Mouse (Mus musculus): ENCODE measurements around the gene Gm21969. TPM values are rescaled to one million over a fixed set of nuclear protein-coding genes. Genes with fewer than 3 reads are reported as not detected.
A peak's percentile ranks its signal among the peaks of the same experiment; 100 is the strongest.

The Gm21969 gene
- polyA plus RNA-seq (2015; fragmentation: Nextera tagmentation; extraction: Ambion mirVana), result not detected in 2 replicates

GRCm38 (mm10) chr4:139602357-139603244 lies at the start of gene Gm21969:
TSS of gene Gm21969 (plus strand) at chr4:139603186.
- ATAC-seq (replicated peaks), result no peak
- H3K4me1 ChIP-seq, result peaks cover 18% of the 10 kb centered on the region
- H3K4me2 ChIP-seq (replicated peaks), result no peak within 1 kb of the TSS

DNA sequence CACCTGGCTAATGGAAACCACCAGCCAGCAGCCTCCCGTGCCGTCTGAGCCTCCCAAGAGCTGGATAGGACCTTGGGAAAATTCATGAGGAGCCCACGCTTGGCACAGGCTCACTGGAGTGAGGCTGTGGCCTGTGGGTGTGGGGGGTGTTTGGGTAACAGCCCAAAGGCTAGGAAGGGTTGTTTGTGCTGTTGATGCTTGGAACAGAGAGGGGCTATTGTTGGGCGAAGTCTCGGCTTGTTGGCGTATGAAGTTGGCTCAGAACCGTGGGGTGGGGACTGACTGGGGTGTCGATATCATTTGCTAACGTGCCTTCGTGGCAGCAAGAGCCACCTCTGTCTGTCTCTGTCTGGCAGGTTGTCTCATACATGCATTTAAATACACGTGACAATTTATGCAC lies 47.8 kb upstream of the Gm21969 start:
- Histone ChIP-seq H3K4me1 (no peaks in the 10 kb centered on the region), H3K27me3 (no peaks in the 10 kb centered on the region), H3K4me3 (no peak overlapping the region), H3K9me3 (no peaks in the 10 kb centered on the region), H3K27ac (replicated peaks) (no peak overlapping the region), H3K9ac (replicated peaks) (no peak overlapping the region), H3K36me3 (no peaks in the 10 kb centered on the region), H3K4me2 (replicated peaks) (no peak overlapping the region)
- ATAC-seq (replicated peaks), result no peak
- WGBS, result 81% methylated on average over 11 of the region's 11 CpGs

More at GRCm38 (mm10) chr4:139602357-139603244, at the start of gene Gm21969:
- Histone ChIP-seq H3K9me3 (no peaks in the 10 kb centered on the region), H3K36me3 (peaks cover 6% of the 10 kb centered on the region; the same call in 1 of the 2 replicates), H3K9ac (replicated peaks) (no peak within 1 kb of the TSS), H3K27me3 (no peaks in the 10 kb centered on the region), H3K27ac (replicated peaks) (no peak within 1 kb of the TSS), H3K4me3 (no peak within 1 kb of the TSS)
- 51% methylated on average over 14 of the region's 14 CpGs for WGBS

DNA sequence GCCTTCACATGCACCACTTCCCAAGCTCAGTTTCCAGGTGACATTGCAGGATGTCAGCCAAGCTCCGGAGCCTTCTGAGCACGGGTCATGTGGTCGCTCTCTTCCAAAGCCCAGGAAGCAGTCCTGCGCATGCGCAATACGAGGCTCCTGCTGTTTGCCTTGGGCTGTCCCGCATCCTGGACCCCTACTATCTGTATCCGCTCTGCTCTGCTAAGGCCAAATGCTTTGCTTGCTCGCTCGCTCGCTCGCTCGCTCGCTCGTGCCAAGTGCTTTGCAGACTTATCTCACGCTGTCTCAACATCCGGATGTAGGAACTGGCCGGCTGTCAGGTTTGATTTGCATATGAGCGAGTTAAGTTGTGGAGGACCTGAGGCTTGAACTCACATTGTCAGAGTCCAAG lies 47.0 kb upstream of the Gm21969 start:
- no peaks in the 10 kb centered on the region for H3K36me3 ChIP-seq
- H3K27me3 ChIP-seq, result no peaks in the 10 kb centered on the region
- no peaks in the 10 kb centered on the region for H3K9me3 ChIP-seq
- no peak overlapping the region for H3K4me3 ChIP-seq
- no peak overlapping the region for H3K27ac ChIP-seq (replicated peaks)
- no peaks in the 10 kb centered on the region for H3K4me1 ChIP-seq
- ATAC-seq (replicated peaks), result no peak
- H3K4me2 ChIP-seq (replicated peaks), result no peak overlapping the region
- no peak overlapping the region for H3K9ac ChIP-seq (replicated peaks)
- 72% methylated on average over 19 of the region's 19 CpGs for WGBS

- Histone ChIP-seq H3K27me3 (no peaks in the 10 kb centered on the region), H3K9ac (replicated peaks) (no peak overlapping the region), H3K4me1 (no peaks in the 10 kb centered on the region), H3K36me3 (no peaks in the 10 kb centered on the region), H3K27ac (replicated peaks) (no peak overlapping the region), H3K9me3 (no peaks in the 10 kb centered on the region), H3K4me2 (replicated peaks) (no peak overlapping the region), H3K4me3 (no peak overlapping the region)
- WGBS, result 83% methylated on average over 15 of the region's 15 CpGs
- ATAC-seq (replicated peaks), result no peak
Observed at GRCm38 (mm10) chr4:139568361-139568760, 34.6 kb upstream of the Gm21969 start.

DNA sequence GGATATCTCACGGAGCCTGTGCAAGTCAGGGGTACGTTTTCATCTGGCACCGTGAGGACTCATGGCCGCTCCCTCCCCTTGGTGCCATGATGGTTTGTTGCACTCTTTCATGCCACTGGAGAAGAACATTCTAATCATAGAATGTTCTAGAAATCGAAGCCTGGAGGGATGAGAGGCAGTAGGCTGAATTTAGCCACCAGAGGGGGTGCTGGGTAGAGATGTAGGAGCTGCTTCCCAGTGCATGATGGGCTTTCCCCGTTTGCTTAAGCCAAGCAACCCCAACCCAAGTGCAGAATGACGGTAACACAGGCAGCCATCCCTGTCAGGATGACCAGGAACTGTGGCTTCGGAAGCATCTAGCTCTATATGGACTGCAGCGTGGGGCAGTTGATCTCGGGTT lies 32.2 kb upstream of the Gm21969 start:
- no peak overlapping the region for H3K4me2 ChIP-seq (replicated peaks)
- ATAC-seq (replicated peaks), result no peak
- H3K27me3 ChIP-seq, result no peaks in the 10 kb centered on the region
- no peak overlapping the region for H3K4me3 ChIP-seq
- no peaks in the 10 kb centered on the region for H3K36me3 ChIP-seq
- WGBS, result 81% methylated on average over 10 of the region's 10 CpGs
- H3K9ac ChIP-seq (replicated peaks), result no peak overlapping the region
- H3K9me3 ChIP-seq, result no peaks in the 10 kb centered on the region
- peaks cover 12% of the 10 kb centered on the region for H3K4me1 ChIP-seq
- H3K27ac ChIP-seq (replicated peaks), result no peak overlapping the region

GRCm38 (mm10) chr4:139572928-139573512 lies 30.0 kb upstream of the Gm21969 start:
- no peaks in the 10 kb centered on the region for H3K9me3 ChIP-seq
- no peaks in the 10 kb centered on the region for H3K36me3 ChIP-seq
- H3K4me3 ChIP-seq, result no peak overlapping the region
- no peaks in the 10 kb centered on the region for H3K27me3 ChIP-seq
- no peak overlapping the region for H3K27ac ChIP-seq (replicated peaks)
- 88% methylated on average over 12 of the region's 12 CpGs for WGBS
- H3K4me2 ChIP-seq (replicated peaks), result no peak overlapping the region
- no peak for ATAC-seq (replicated peaks)
- peaks cover 26% of the 10 kb centered on the region for H3K4me1 ChIP-seq
- no peak overlapping the region for H3K9ac ChIP-seq (replicated peaks)

DNA sequence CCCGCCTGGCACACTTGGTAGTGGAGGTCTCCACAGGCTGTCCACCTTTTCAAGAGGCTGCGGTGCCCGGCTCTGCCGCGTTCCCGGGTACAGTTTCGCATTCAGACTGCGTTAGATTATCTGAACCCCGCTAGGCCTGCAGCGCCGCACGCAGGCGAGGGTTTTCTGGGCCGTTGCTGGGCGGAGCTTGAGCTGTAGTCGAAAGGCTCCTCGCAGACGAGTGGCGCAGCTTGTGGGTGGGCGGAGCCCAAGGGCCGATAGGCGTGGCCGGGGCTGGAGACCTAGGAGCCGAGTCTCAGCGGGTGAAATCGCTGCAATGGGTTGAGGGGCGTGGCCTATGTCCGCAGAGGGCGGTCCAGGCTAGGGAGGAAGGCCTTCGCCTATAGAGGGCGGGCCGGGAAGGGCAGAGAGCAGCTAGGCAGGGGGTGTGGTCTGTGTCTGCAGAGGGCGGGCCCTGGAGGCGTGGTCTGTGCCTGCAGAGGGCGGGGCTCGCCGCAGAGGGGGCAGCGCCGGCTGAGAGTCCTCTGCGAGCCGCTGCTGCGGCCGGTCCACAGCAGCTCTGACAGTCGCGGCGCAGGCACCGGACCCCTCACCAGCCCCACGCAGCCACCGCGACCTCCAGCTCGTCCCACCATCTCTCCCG lies 28.7 kb upstream of the Gm21969 start:
- WGBS, result under 1% methylated on average over 47 of the region's 52 CpGs
- H3K4me1 ChIP-seq, result peaks cover 26% of the 10 kb centered on the region
- peak overlapping the region; percentile 87 for H3K4me2 ChIP-seq (replicated peaks)
- peak overlapping the region; percentile 69 for H3K4me3 ChIP-seq
- H3K9me3 ChIP-seq, result no peaks in the 10 kb centered on the region
- H3K27me3 ChIP-seq, result no peaks in the 10 kb centered on the region
- H3K9ac ChIP-seq (replicated peaks), result peak overlapping the region; percentile 56
- H3K27ac ChIP-seq (replicated peaks), result peak overlapping the region; percentile 71
- no peaks in the 10 kb centered on the region for H3K36me3 ChIP-seq
- peak; percentile 94 for ATAC-seq (replicated peaks)

DNA sequence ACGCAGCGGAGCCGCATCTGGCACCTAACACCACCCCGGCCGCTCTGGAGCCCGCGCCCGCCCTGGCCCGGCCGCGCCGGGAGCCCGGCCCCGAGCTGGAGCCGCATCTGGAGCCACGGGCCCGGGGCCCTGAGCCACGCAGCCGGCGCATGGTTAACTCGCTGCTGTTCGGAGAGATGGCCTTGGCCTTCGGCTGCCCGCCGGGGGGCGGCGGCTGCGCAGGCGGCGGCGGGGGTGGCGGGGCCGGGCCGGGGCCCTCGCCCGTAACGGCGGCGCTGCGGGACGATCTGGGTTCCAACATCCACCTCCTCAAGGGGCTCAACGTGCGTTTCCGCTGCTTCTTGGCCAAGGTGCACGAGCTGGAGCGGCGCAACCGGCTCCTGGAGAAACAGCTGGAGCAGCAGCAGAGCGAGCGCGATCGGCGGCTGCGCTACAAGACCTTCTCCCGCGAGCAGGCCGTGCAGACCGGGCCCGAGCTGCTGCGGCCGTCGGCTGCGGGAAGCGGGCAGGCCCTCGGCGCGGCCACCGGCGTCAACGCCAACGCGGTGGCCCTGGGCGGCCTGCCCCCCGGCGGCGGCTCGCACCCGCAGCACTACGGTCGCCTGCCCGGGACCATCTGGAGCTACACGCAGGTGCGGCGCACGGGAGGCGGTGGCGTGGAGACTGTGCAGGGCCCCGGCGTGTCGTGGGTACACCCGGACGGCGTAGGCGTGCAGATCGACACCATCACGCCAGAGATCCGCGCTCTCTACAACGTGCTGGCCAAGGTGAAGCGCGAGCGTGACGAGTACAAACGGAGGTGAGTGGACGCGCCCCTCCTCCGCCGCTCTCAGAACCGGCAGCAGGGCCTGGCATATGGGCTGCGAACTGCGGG lies 27.9 kb upstream of the Gm21969 start:
- H3K4me1 ChIP-seq, result peaks cover 26% of the 10 kb centered on the region
- peak; percentile 71 for ATAC-seq (replicated peaks)
- WGBS, result under 1% methylated on average over 109 of the region's 111 CpGs
- H3K27ac ChIP-seq (replicated peaks), result peak overlapping the region; percentile 71
- peak overlapping the region; percentile 69 for H3K4me3 ChIP-seq
- H3K27me3 ChIP-seq, result no peaks in the 10 kb centered on the region
- no peaks in the 10 kb centered on the region for H3K36me3 ChIP-seq
- H3K9me3 ChIP-seq, result no peaks in the 10 kb centered on the region
- H3K9ac ChIP-seq (replicated peaks), result peak overlapping the region; percentile 56
- H3K4me2 ChIP-seq (replicated peaks), result peak overlapping the region; percentile 87

DNA sequence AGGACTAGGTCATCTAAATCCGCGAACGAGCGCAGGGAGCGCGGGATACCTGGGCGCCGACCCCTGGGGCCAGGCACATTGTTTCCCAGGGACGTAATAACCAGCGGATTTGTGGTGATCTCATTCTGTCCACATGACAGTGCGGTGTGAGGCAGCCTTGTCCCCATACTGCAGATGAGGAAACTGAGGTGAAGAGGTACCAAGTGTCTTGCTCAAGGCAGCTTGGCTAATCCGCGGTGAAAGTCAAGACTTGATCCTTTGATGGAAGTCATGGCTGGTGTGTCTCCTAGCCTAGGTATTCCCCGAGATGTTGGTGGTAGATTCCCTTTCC lies 27.3 kb upstream of the Gm21969 start:
- WGBS, result 10% methylated on average over 14 of the region's 14 CpGs
- Histone ChIP-seq H3K4me3 (peak overlapping the region; percentile 69), H3K9me3 (no peaks in the 10 kb centered on the region), H3K36me3 (no peaks in the 10 kb centered on the region), H3K27ac (replicated peaks) (peak overlapping the region; percentile 71; the same call in 1 of the 2 replicates), H3K4me2 (replicated peaks) (peak overlapping the region; percentile 87), H3K9ac (replicated peaks) (peak overlapping the region; percentile 56), H3K4me1 (peaks cover 29% of the 10 kb centered on the region), H3K27me3 (no peaks in the 10 kb centered on the region)
- no peak for ATAC-seq (replicated peaks)

DNA sequence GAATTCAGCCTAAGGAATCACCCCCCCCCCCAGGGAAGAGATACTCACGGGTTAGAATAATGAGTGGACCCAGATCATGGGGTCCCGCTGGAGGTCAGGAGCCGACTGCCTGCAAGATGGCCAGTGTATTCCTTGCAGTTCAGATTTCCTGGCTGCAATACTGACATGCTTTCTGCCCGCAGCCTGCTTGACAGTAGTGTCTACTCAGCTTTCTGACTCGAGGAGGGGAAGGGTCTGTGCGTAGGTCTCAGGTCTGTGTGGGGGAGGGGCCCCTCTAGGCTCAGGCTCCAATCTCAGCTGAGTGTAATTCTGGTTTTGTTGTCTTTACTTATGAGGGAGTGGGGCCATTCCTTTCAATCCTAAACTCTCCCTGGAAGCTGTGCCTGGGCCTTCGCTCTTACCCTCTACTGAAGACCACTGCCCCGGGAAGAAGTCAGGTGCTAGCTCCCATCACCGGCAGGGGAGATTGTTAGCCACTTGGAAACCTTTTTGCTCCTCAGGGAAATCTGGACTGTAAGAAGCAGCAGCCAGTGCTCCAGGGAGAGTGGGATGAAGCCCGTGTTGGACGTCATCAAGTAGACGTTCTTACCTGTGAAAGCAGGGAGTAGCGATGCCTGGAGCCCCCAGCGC lies 26.6 kb upstream of the Gm21969 start:
- H3K27ac ChIP-seq (replicated peaks), result no peak overlapping the region
- H3K36me3 ChIP-seq, result no peaks in the 10 kb centered on the region
- peak overlapping the region; percentile 69 for H3K4me3 ChIP-seq
- H3K27me3 ChIP-seq, result no peaks in the 10 kb centered on the region
- WGBS, result 62% methylated on average over 14 of the region's 14 CpGs
- H3K4me2 ChIP-seq (replicated peaks), result peak overlapping the region; percentile 87
- H3K9me3 ChIP-seq, result no peaks in the 10 kb centered on the region
- 0 out of 2 replicates have a peak overlapping the region, but pooled peaks have one; percentile 22 for H3K9ac ChIP-seq (replicated peaks)
- H3K4me1 ChIP-seq, result peaks cover 36% of the 10 kb centered on the region
- ATAC-seq (replicated peaks), result no peak

DNA sequence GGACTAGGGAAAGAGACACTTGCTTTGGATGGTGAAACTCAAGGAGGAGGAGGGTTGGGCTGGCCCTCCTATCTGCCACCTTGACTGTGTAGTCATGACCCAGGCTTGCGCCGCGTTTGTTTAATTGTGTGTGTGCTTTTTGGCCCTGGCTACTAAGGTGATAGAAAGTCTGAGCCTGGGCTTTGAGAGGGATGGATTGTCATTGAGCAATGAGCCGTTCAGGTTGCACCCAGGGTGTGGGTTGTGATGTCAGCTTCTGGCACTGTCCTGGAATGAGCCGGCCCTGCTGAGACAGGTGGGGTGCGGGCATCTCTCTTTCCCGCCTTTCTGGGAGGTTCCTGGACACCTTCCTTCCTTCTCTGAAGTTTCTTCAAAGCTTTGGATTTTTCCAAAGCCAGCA lies 26.0 kb upstream of the Gm21969 start:
- ATAC-seq (replicated peaks), result no peak
- peaks cover 41% of the 10 kb centered on the region for H3K4me1 ChIP-seq
- H3K27ac ChIP-seq (replicated peaks), result no peak overlapping the region
- H3K9me3 ChIP-seq, result no peaks in the 10 kb centered on the region
- H3K27me3 ChIP-seq, result no peaks in the 10 kb centered on the region
- no peak overlapping the region for H3K9ac ChIP-seq (replicated peaks)
- H3K36me3 ChIP-seq, result no peaks in the 10 kb centered on the region
- no peak overlapping the region for H3K4me3 ChIP-seq
- 85% methylated on average over 7 of the region's 7 CpGs for WGBS
- peak overlapping the region; percentile 87; the same call in 1 of the 2 replicates for H3K4me2 ChIP-seq (replicated peaks)
